Mouse (Mus musculus) liver, adult 2 months (tissue): Measurements from ENCODE around the gene Ift57.

ENCODE experiments used
- CTCF ChIP-seq: fragments of 200-500 bp; IDR thresholded peaks from 2 replicates; pipeline ENCODE4 v1.5.1; 2011; ENCODE audit warnings: low read depth, low read length, control low read depth
- POLR2A ChIP-seq: fragments of 200-500 bp; IDR thresholded peaks from 2 replicates; pipeline ENCODE4 v1.6.1; 2011; ENCODE audit warnings: low read length, control low read depth; ENCODE audit not compliant: insufficient read depth; ENCODE audit errors: extremely low read depth

GRCm38 (mm10) chr16:49807419-49807841 lies 108.4 kb downstream of the Ift57 start:
- TF ChIP-seq CTCF (no peak), POLR2A (no peak)
